Mouse (Mus musculus) embryonic facial prominence, embryonic 12.5 days (tissue): Measurements from ENCODE around the gene Pik3ca. TPM values are rescaled to one million over a fixed set of nuclear protein-coding genes. Genes with fewer than 3 reads are reported as not detected.
"Not testable (repeated sequence)": the region's sequence is repeated elsewhere in the genome, so short reads cannot be mapped to it uniquely, and the experiment has no call there.

Experiments
- ATAC-seq: fragments of 200-750 bp; cut with Nextera tagmentation; 2 replicates; pipeline ENCODE4 v1.8.0; 2017; ENCODE audit not compliant: insufficient number of reproducible peaks, insufficient read depth, low FRiP score, low TSS enrichment
- H3K27ac ChIP-seq: fragments of 300-500 bp; sonication (generic); 2 replicates; pipeline ENCODE4 v1.5.1; 2016; ENCODE audit warnings: mild to moderate bottlenecking
- H3K27me3 ChIP-seq: fragments of 300-500 bp; sonication (generic); 2 replicates; pipeline ENCODE4 v1.6.1; 2016; ENCODE audit warnings: mild to moderate bottlenecking, moderate library complexity
- H3K36me3 ChIP-seq: fragments of 300-500 bp; sonication (generic); 2 replicates; pipeline ENCODE4 v1.6.1; 2016; ENCODE audit warnings: mild to moderate bottlenecking
- H3K4me1 ChIP-seq: fragments of 300-500 bp; sonication (generic); 2 replicates; pipeline ENCODE4 v1.6.1; 2016
- H3K4me2 ChIP-seq: fragments of 300-500 bp; sonication (generic); replicated peaks from 2 replicates; pipeline ENCODE4 v1.6.1; 2016; ENCODE audit warnings: mild to moderate bottlenecking, moderate library complexity
- H3K4me3 ChIP-seq: fragments of 300-500 bp; sonication (generic); 2 replicates; pipeline ENCODE4 v1.5.1; 2016; ENCODE audit warnings: mild to moderate bottlenecking
- H3K9ac ChIP-seq: fragments of 300-500 bp; sonication (generic); 2 replicates; pipeline ENCODE4 v1.6.1; 2016; ENCODE audit warnings: mild to moderate bottlenecking, moderate library complexity
- H3K9me3 ChIP-seq: fragments of 300-500 bp; sonication (generic); 2 replicates; pipeline ENCODE4 v1.6.1; 2016; ENCODE audit warnings: mild to moderate bottlenecking, moderate library complexity
- WGBS: fragments of 180-500 bp; shearing (Covaris S2); methylation state at CpG from one replicate; pipeline ENCODE4 v1.1.7; 2016; 5-methylcytosine and 5-hydroxymethylcytosine counted together
- polyA plus RNA-seq: library from polyadenylated mRNA; unstranded; fragments of >200 nt; fragmentation: Nextera tagmentation; extraction: Ambion mirVana; gene quantifications from 2 replicates; pipeline ENCODE4 v1.2.1, GENCODE M21; 2016

Pik3ca gene
- polyA plus RNA-seq, 1 experiment from 2014 or later = 12.2 TPM

GRCm38 (mm10) chr3:32427695-32428094, 30.2 kb downstream of the Pik3ca start:
- no peaks in the 10 kb centered on the region for H3K27me3 ChIP-seq
- no peak overlapping the region for H3K9ac ChIP-seq
- H3K4me3 ChIP-seq = no peak overlapping the region
- no peak for ATAC-seq
- H3K9me3 ChIP-seq = no peaks in the 10 kb centered on the region
- H3K4me2 ChIP-seq = no peak overlapping the region
- H3K4me1 ChIP-seq = no peaks in the 10 kb centered on the region
- H3K27ac ChIP-seq = no peak overlapping the region
- 75% methylated on average over 4 of the region's 4 CpGs for WGBS
- no peaks in the 10 kb centered on the region for H3K36me3 ChIP-seq

- ATAC-seq = no peak
- 87% methylated on average over 3 of the region's 3 CpGs for WGBS
These were observed 30.9 kb downstream of the Pik3ca start for GRCm38 (mm10) chr3:32428361-32428760.

GRCm38 (mm10) chr3:32428921-32429320, 31.4 kb downstream of the Pik3ca start:
- Histone ChIP-seq H3K27me3 (no peaks in the 10 kb centered on the region), H3K9ac (no peak overlapping the region), H3K9me3 (no peaks in the 10 kb centered on the region), H3K27ac (no peak overlapping the region), H3K36me3 (no peaks in the 10 kb centered on the region), H3K4me2 (no peak overlapping the region), H3K4me1 (no peaks in the 10 kb centered on the region), H3K4me3 (no peak overlapping the region)
- no peak for ATAC-seq
- 78% methylated on average over 4 of the region's 4 CpGs for WGBS

More at GRCm38 (mm10) chr3:32428361-32428760, 30.9 kb downstream of the Pik3ca start:
- Histone ChIP-seq H3K9ac (no peak overlapping the region), H3K9me3 (no peaks in the 10 kb centered on the region), H3K36me3 (no peaks in the 10 kb centered on the region), H3K27ac (no peak overlapping the region), H3K27me3 (no peaks in the 10 kb centered on the region), H3K4me2 (no peak overlapping the region), H3K4me1 (no peaks in the 10 kb centered on the region), H3K4me3 (no peak overlapping the region)

GRCm38 (mm10) chr3:32429351-32429750, 31.9 kb downstream of the Pik3ca start:
- H3K4me3 ChIP-seq, H3K27ac ChIP-seq, H3K9me3 ChIP-seq, H3K4me1 ChIP-seq, ATAC-seq, H3K9ac ChIP-seq, H3K4me2 ChIP-seq, H3K27me3 ChIP-seq, H3K36me3 ChIP-seq: not testable (repeated sequence)

- H3K4me2 ChIP-seq = no peak overlapping the region
- no peak overlapping the region for H3K4me3 ChIP-seq
- H3K4me1 ChIP-seq = no peaks in the 10 kb centered on the region
- ATAC-seq = no peak
- H3K36me3 ChIP-seq = no peaks in the 10 kb centered on the region
- no peaks in the 10 kb centered on the region for H3K27me3 ChIP-seq
- no peaks in the 10 kb centered on the region for H3K9me3 ChIP-seq
- WGBS = 84% methylated on average over 2 of the region's 2 CpGs
- H3K9ac ChIP-seq = no peak overlapping the region
- no peak overlapping the region for H3K27ac ChIP-seq
These were observed 32.9 kb downstream of the Pik3ca start for GRCm38 (mm10) chr3:32430394-32430793.

- H3K4me2 ChIP-seq = no peak overlapping the region
- H3K9me3 ChIP-seq = no peaks in the 10 kb centered on the region
- no peaks in the 10 kb centered on the region for H3K27me3 ChIP-seq
- peaks cover 21% of the 10 kb centered on the region for H3K36me3 ChIP-seq
- H3K9ac ChIP-seq = no peak overlapping the region
- no peaks in the 10 kb centered on the region for H3K4me1 ChIP-seq
- ATAC-seq = no peak
- no peak overlapping the region for H3K4me3 ChIP-seq
- no peak overlapping the region for H3K27ac ChIP-seq
- WGBS = 81% methylated on average over 2 of the region's 2 CpGs
These were observed 36.5 kb downstream of the Pik3ca start for GRCm38 (mm10) chr3:32434016-32434415.

- H3K9me3 ChIP-seq = no peaks in the 10 kb centered on the region
- peaks cover 39% of the 10 kb centered on the region for H3K36me3 ChIP-seq
- no peak overlapping the region for H3K27ac ChIP-seq
- 90% methylated on average over 11 of the region's 11 CpGs for WGBS
- no peaks in the 10 kb centered on the region for H3K27me3 ChIP-seq
- no peak overlapping the region for H3K4me3 ChIP-seq
- no peak overlapping the region for H3K9ac ChIP-seq
- ATAC-seq = no peak
- no peak overlapping the region for H3K4me2 ChIP-seq
- no peaks in the 10 kb centered on the region for H3K4me1 ChIP-seq
These were observed 38.6 kb downstream of the Pik3ca start for GRCm38 (mm10) chr3:32436101-32436500.

- H3K9ac ChIP-seq = no peak overlapping the region
- H3K36me3 ChIP-seq = peaks cover 49% of the 10 kb centered on the region
- no peaks in the 10 kb centered on the region for H3K27me3 ChIP-seq
- H3K4me2 ChIP-seq = no peak overlapping the region
- no peaks in the 10 kb centered on the region for H3K9me3 ChIP-seq
- H3K4me1 ChIP-seq = no peaks in the 10 kb centered on the region
- H3K27ac ChIP-seq = no peak overlapping the region
- WGBS = 92% methylated on average over 6 of the region's 6 CpGs
- H3K4me3 ChIP-seq = no peak overlapping the region
- no peak for ATAC-seq
These were observed 39.8 kb downstream of the Pik3ca start for GRCm38 (mm10) chr3:32437297-32437696.

GRCm38 (mm10) chr3:32437820-32438219, 40.3 kb downstream of the Pik3ca start:
- Histone ChIP-seq H3K4me3 (no peak overlapping the region), H3K9me3 (no peaks in the 10 kb centered on the region), H3K27ac (no peak overlapping the region), H3K27me3 (no peaks in the 10 kb centered on the region), H3K4me1 (no peaks in the 10 kb centered on the region), H3K9ac (no peak overlapping the region), H3K4me2 (no peak overlapping the region), H3K36me3 (peaks cover 54% of the 10 kb centered on the region)
- no peak for ATAC-seq
- 96% methylated on average over 6 of the region's 6 CpGs for WGBS

- Histone ChIP-seq H3K36me3 (peaks cover 59% of the 10 kb centered on the region), H3K27me3 (no peaks in the 10 kb centered on the region)
These were observed 41.2 kb downstream of the Pik3ca start for GRCm38 (mm10) chr3:32438716-32439115.

GRCm38 (mm10) chr3:32441710-32442109, 44.2 kb downstream of the Pik3ca start:
- H3K4me3 ChIP-seq = no peak overlapping the region
- H3K27me3 ChIP-seq = no peaks in the 10 kb centered on the region
- no peaks in the 10 kb centered on the region for H3K9me3 ChIP-seq
- no peaks in the 10 kb centered on the region for H3K4me1 ChIP-seq
- no peak overlapping the region for H3K9ac ChIP-seq
- H3K4me2 ChIP-seq = no peak overlapping the region
- peaks cover 74% of the 10 kb centered on the region for H3K36me3 ChIP-seq
- no peak overlapping the region for H3K27ac ChIP-seq
- no peak for ATAC-seq

More at GRCm38 (mm10) chr3:32438716-32439115, 41.2 kb downstream of the Pik3ca start:
- no peak overlapping the region for H3K4me3 ChIP-seq
- no peak overlapping the region for H3K4me2 ChIP-seq
- no peaks in the 10 kb centered on the region for H3K4me1 ChIP-seq
- 85% methylated on average over 4 of the region's 4 CpGs for WGBS
- no peaks in the 10 kb centered on the region for H3K9me3 ChIP-seq
- no peak overlapping the region for H3K27ac ChIP-seq
- no peak for ATAC-seq
- H3K9ac ChIP-seq = no peak overlapping the region

- H3K4me1 ChIP-seq = no peaks in the 10 kb centered on the region
- no peaks in the 10 kb centered on the region for H3K27me3 ChIP-seq
- no peak overlapping the region for H3K4me2 ChIP-seq
- no peaks in the 10 kb centered on the region for H3K9me3 ChIP-seq
- no peak overlapping the region for H3K9ac ChIP-seq
- H3K4me3 ChIP-seq = no peak overlapping the region
- no peak overlapping the region for H3K27ac ChIP-seq
- peaks cover 64% of the 10 kb centered on the region for H3K36me3 ChIP-seq
- ATAC-seq = no peak
- WGBS = 77% methylated on average over 11 of the region's 11 CpGs
These were observed 57.0 kb downstream of the Pik3ca start for GRCm38 (mm10) chr3:32454329-32455021.
